Mouse (Mus musculus) CD4-positive, CD25-positive, alpha-beta regulatory T cell, adult 9 weeks (primary cell): ENCODE results near the gene L1cam. TPM values are rescaled to one million over a fixed set of nuclear protein-coding genes. Genes with fewer than 3 reads are reported as not detected.

Experiments used
- polyA plus RNA-seq: library from polyadenylated mRNA; unstranded; fragments of 100-300 nt; shearing (Covaris generic); gene quantifications from one replicate; pipeline ENCODE4 v1.2.1, GENCODE M21; 2017

L1cam gene
- 6.8 TPM for polyA plus RNA-seq

DNA sequence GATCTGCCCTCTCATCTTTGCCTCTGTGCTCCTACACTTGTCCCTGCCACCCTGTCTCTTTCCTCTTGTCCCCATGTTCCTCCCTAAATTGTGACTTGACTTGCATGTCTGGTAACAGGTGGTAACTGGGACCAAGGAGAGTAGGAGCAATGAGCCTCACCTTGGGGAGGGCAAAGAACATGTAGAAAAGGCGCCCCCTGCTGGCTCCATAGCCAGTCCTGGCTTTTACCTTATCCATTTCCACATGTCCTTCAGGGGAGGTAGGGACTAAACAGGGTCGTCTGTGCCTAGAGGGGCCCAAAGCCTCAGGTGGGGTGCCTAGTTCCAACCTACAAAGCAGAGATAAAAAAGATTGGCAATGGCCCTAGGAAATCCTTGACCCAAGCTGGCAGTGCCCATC lies at the start of gene L1cam:
Gene L1cam, minus strand, starts transcription at position 387 of the 400 bp plus-strand sequence.

DNA sequence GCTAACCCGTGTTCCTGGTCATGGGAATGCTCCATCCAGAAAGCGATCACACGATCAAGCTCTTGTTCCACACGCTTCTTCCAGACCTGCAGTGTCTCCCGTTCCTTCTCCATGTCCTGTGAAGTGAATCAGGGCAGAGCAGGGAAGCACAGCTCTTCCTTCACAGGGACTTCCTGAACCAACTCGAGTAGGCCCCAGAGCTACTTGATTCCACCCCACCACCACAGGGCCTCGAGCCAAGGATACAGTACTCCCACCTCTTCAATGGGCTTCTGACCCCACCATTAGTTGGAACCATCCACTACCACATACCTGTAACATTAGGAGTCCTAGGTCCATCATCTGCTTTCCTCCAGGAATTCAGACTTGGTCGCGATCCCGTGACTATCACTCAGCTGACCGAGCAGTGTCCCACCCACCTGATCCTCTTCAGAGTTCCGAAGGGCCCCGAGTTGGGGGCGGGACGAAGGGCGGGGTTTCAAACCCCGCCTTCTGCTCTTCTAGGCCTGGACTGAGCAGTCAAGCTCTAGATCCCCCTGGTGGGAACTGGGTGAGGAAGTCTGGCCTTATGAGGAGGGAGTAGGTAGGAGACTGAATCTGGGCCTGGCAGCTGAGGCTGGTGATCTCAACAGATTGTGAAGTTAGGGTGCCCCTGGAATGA lies 34.6 kb upstream of the L1cam start, which contains the start of gene Renbp:
Gene Renbp, minus strand, starts transcription at position 449 of the 661 bp plus-strand sequence.

DNA sequence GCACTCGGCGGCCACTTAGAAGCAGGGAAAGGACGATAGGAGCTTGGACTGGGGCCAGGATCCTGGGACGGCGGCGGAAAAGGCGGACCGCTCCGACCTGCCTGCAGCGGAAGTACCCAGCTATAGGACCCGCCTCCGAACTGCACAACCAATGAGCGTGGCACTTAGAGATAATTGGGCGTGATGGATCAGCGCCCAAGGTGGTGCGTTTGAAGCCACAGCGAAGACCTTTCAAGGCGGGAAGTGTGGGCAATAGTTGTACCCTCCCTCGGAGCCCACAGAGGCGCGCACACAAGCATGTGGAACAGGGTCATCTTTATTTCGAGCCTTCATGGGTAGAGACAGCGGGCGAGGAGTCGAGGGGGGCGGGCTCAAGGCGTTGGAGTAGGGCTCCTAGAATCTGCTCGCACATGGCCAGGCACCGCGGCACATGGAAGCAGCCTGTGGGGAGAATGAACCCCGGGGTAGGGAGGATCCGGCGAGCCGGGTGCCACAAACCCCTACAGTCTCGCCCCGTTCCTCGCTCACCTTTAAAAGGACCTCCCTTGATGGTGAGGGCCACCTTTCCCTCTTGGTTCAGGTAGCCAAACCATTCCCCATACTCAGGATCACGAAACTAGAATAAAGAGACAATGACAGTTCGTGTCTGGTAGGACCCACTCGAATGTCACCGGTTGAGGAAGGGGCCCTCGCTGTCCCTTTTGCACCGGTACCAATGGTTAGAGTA lies 26.1 kb upstream of the L1cam start, which contains the start of the genes Arhgap4 and Naa10:
Gene Arhgap4, minus strand, starts transcription at position 48 of the 727 bp plus-strand sequence.
Gene Naa10, minus strand, starts transcription at position 122 of the 727 bp plus-strand sequence.

GRCm38 (mm10) chrX:73891551-73892152 lies 4.3 kb downstream of the L1cam start, which contains the start of gene Avpr2:
Gene Avpr2, plus strand, starts transcription at chrX:73892102.

DNA sequence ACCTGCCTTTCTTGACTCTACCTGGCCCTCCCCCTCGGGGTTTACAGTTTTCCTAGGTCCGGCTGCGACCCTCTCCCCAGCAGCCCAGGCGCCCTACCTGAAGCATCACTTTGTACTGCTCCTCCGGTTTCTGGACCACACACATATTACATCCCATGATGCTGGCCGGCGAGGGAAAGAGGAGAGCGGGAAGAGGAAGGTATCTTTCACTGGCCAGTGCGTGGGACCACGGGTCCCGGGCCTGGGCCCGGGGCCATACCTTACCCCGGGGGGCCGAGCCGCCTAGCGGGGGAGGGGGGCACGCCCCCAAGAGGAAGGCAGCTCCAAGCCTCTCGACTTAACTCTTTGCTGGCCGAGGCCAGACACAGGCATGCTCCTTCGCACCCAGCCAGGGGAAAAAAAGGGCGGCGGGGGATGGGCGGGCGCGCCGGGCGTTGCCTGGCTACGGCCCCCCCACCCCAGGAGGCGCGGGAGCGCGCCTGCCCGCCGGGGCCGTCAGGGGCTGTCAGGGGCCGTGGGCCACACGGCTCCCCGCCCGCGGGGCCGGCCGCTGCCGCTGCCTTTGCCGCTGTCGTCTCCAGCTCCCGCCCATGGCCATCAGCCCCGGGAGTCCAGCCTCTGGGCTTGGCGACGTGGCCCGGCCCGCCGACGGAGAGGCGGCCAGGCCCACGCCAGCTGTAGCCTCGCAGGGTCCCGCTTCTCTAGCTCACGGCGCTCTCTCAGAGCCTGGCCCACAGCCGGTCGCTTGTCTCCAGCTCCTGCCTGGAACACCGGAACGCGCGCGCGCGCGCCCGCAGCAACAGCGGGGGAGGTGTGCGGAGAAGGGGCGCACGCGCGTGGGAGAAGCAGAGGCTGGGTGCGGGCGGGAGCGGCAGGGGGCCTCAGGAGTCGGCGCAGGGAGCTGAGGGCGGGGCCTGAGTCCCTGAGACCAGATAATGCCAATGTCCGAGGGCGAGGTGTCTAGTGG lies 71.4 kb downstream of the L1cam start, which contains the start of gene Pdzd4:
Gene Pdzd4, minus strand, starts transcription at position 785 of the 967 bp plus-strand sequence.

Other genes with a start within 250 kb of the L1cam start
- 3.1 TPM for gene Pnck, start 236.0 kb downstream of the L1cam start, polyA plus RNA-seq
- gene Slc6a8, start 223.0 kb downstream of the L1cam start, polyA plus RNA-seq = 0.22 TPM
- 339 TPM for gene Bcap31, start 179.9 kb downstream of the L1cam start, polyA plus RNA-seq
- 48.6 TPM for gene Abcd1, start 179.5 kb downstream of the L1cam start, polyA plus RNA-seq
- gene Plxnb3, start 139.0 kb downstream of the L1cam start, polyA plus RNA-seq = not detected
- 0.96 TPM for gene Srpk3, start 121.7 kb downstream of the L1cam start, polyA plus RNA-seq
- 255 TPM for gene Idh3g, start 109.2 kb downstream of the L1cam start, polyA plus RNA-seq
- gene Ssr4, start 109.1 kb downstream of the L1cam start, polyA plus RNA-seq = 250 TPM
- gene Pdzd4, start 71.1 kb downstream of the L1cam start, polyA plus RNA-seq = 0.30 TPM
- gene Avpr2, start 4.0 kb downstream of the L1cam start, polyA plus RNA-seq = 3.9 TPM
- 298 TPM for gene Arhgap4, start 25.8 kb upstream of the L1cam start, polyA plus RNA-seq
- gene Naa10, start 25.8 kb upstream of the L1cam start, polyA plus RNA-seq = 244 TPM
- 7.6 TPM for gene Renbp, start 34.7 kb upstream of the L1cam start, polyA plus RNA-seq
- 61.5 TPM for gene Hcfc1, start 70.3 kb upstream of the L1cam start, polyA plus RNA-seq
- 20.0 TPM for gene Irak1, start 127.8 kb upstream of the L1cam start, polyA plus RNA-seq
- gene Opn1mw, start 231.4 kb upstream of the L1cam start, polyA plus RNA-seq = not detected
- gene Mecp2, start 239.3 kb upstream of the L1cam start, polyA plus RNA-seq = 38.4 TPM